Mouse (Mus musculus) erythroblast, embryonic 14.5 days (primary cell): Measurements from ENCODE around the gene Adipor2.

ENCODE experiments used
- GATA1 ChIP-seq: IDR thresholded peaks from 2 replicates; pipeline ENCODE4 v1.6.1; 2012; ENCODE audit warnings: low read length, inconsistent platforms, mixed read lengths
- TAL1 ChIP-seq: IDR thresholded peaks from 3 replicates; pipeline ENCODE4 v1.6.1; 2012; ENCODE audit warnings: low read length, inconsistent platforms, mixed read lengths

- TF ChIP-seq GATA1 (no peak), TAL1 (no peak)
Measured at GRCm38 (mm10) chr6:119406528-119406927, 11.0 kb downstream of the Adipor2 start.
